Mouse (Mus musculus): Measurements from ENCODE around the gene Zfp963. TPM values are rescaled to one million over a fixed set of nuclear protein-coding genes. Genes with fewer than 3 reads are reported as not detected.

Zfp963 gene
- total RNA-seq (2021): 1 to 10 TPM; 2.6 to 5.1 TPM
- long read RNA-seq, experiment 1, partial matches to known transcripts: 0 of 8 reads
- long read RNA-seq, experiment 1, other reads (novel, unspliced or antisense): 4 of 8 reads
- long read RNA-seq, experiment 2, partial matches to known transcripts: 0 of 1 reads
- long read RNA-seq, experiment 2, other reads (novel, unspliced or antisense): 0 of 1 reads

GRCm38 (mm10) chr8:69749544-69750454 is at the start of gene Zfp963:
Zfp963 (minus strand) TSS chr8:69749970.
- peak; percentile 94 to 96 for DNase-seq (ENCODE audit: low spot score in 2 of 2)

- DNase-seq (ENCODE audit: low spot score in 2 of 2): peak; percentile 1
Observed at GRCm38 (mm10) chr8:69799261-69799660, 49.5 kb upstream of the Zfp963 start.

GRCm38 (mm10) chr8:69797661-69798060 is 47.9 kb upstream of the Zfp963 start:
- DNase-seq (ENCODE audit: low spot score in 2 of 2): no peak

GRCm38 (mm10) chr8:69796721-69797345 is 47.1 kb upstream of the Zfp963 start:
- DNase-seq (ENCODE audit: low spot score in 2 of 2): no peak

- no peak for DNase-seq (ENCODE audit: low spot score in 2 of 2)
Observed at GRCm38 (mm10) chr8:69794901-69795300, 45.1 kb upstream of the Zfp963 start.

GRCm38 (mm10) chr8:69794096-69794495 is 44.3 kb upstream of the Zfp963 start:
- DNase-seq (ENCODE audit: low spot score in 2 of 2): no peak

- DNase-seq (ENCODE audit: low spot score in 2 of 2): no peak
Observed at GRCm38 (mm10) chr8:69793666-69794065, 43.9 kb upstream of the Zfp963 start.

- peak in 1 of 2 experiments; percentile 23 for DNase-seq (ENCODE audit: low spot score in 2 of 2)
Observed at GRCm38 (mm10) chr8:69791415-69792068, 41.8 kb upstream of the Zfp963 start.

GRCm38 (mm10) chr8:69790773-69791367 is 41.1 kb upstream of the Zfp963 start, which contains the start of the genes Atp13a1 and Zfp866:
Atp13a1 (plus strand) TSS chr8:69791163.
Zfp866 (minus strand) TSS chr8:69791178.
- DNase-seq (ENCODE audit: low spot score in 2 of 2): peak; percentile 84 to 91

- DNase-seq (ENCODE audit: low spot score in 2 of 2): no peak
Observed at GRCm38 (mm10) chr8:69790364-69790763, 40.6 kb upstream of the Zfp963 start.

- DNase-seq (ENCODE audit: low spot score in 2 of 2): no peak
Observed at GRCm38 (mm10) chr8:69789731-69790130, 40.0 kb upstream of the Zfp963 start.

GRCm38 (mm10) chr8:69789105-69789504 is 39.3 kb upstream of the Zfp963 start:
- DNase-seq (ENCODE audit: low spot score in 2 of 2): no peak

- DNase-seq (ENCODE audit: low spot score in 2 of 2): no peak
Observed at GRCm38 (mm10) chr8:69777111-69777510, 27.3 kb upstream of the Zfp963 start.

- DNase-seq (ENCODE audit: low spot score in 2 of 2): no peak
Observed at GRCm38 (mm10) chr8:69775149-69775534, 25.4 kb upstream of the Zfp963 start.

GRCm38 (mm10) chr8:69774503-69775148 is 24.9 kb upstream of the Zfp963 start, which contains the start of gene Gm20422:
Gm20422 (minus strand) TSS chr8:69774886.
- peak; percentile 80 to 89 for DNase-seq (ENCODE audit: low spot score in 2 of 2)

- no peak for DNase-seq (ENCODE audit: low spot score in 2 of 2)
Observed at GRCm38 (mm10) chr8:69772106-69772505, 22.3 kb upstream of the Zfp963 start.

- no peak for DNase-seq (ENCODE audit: low spot score in 2 of 2)
Observed at GRCm38 (mm10) chr8:69771221-69771620, 21.5 kb upstream of the Zfp963 start.

- DNase-seq (ENCODE audit: low spot score in 2 of 2): no peak
Observed at GRCm38 (mm10) chr8:69761814-69762445, 12.2 kb upstream of the Zfp963 start.

GRCm38 (mm10) chr8:69758316-69758715 is 8.5 kb upstream of the Zfp963 start:
- no peak for DNase-seq (ENCODE audit: low spot score in 2 of 2)

GRCm38 (mm10) chr8:69752437-69752836 is 2.7 kb upstream of the Zfp963 start:
- no peak for DNase-seq (ENCODE audit: low spot score in 2 of 2)

All from left cerebral cortex, adult 18-20 months (tissue).